Mouse (Mus musculus): ENCODE measurements around the gene Msmb.

DNA sequence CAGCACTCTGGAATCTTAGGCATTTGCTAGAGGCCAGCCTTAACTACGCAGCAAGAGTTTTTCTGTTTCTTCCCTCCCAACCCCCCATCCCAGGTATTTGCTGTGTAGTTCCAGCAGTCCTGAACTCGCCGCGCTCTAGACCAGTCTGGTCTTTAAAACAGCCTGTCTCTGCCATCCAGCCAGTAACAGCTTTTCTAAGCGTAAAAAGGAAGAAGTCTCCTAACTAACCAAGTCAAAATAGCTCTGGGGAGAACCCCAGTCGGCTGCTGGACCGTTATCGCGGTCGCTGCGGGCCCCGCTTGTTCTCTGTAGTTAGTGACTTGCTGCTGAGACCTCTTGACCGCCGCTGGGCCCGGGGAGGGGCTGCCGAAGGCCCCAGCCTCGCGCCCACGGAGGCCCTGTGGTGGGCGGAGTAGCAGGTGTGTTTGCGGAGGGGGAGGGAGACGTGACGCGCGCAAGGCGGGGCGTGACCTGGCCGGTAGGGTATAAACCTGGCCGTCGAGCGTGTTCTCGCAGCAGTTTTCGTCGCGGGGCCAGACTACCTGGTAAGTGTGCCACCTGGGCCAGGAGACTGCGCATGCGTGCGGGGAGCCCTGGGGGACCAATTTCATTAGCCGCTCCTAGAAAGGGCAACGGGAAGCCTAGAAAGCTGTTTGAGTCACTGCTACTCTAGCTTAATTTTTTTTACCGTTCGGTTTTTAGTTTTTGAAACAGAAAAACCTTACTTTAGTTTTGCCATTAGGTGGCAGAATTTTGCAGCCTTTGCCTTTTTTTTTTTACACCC is 23.6 kb downstream of the Msmb start:
- TF ChIP-seq POLR2A (IDR thresholded peaks at IDR 0.05; ENCODE audit: borderline replicate concordance, extremely low read depth, insufficient read depth, insufficient read length, poor library complexity, severe bottlenecking) (no peak), CTCF (IDR thresholded peaks at IDR 0.05; ENCODE audit: borderline replicate concordance, extremely low read depth, insufficient read depth, insufficient read length) (no peak)
